ENCODE assay signal across 17 mouse cellular contexts in the genomic region with DNA sequence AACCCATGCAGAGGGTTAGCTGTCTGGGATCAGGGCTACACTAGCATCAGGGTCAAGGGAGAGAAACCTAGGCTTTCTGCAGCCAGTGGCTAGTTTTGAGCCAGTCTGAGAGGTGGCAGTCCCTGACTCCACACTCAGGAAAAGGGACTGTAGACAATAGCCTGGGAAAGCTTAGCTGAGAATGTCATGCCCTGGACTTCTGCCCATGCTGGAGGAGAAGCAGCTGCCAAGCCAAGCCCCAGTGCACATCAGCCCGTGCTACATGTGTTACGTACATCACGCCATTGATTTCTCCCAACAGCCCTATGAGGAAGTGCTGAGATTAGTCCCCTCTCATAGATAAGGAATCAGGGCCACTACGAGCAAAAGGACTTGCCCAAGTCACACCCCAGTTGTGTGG. TPM values are rescaled to one million over a fixed set of nuclear protein-coding genes. Genes with fewer than 3 reads are reported as not detected.
DNase-seq lines count a peak whose midpoint lies in the region; ATAC-seq and TF ChIP-seq lines count a peak whose summit lies in the region.
"Had no signal": no experiment of that assay in that cellular context is flagged by ENCODE, and none has a peak within 500 bp of the region (broad histone marks: within the 10 kb centered on the region; RNA-seq: fewer than 3 reads in every experiment).

No protein-coding gene starts in this region.

- no peak for TF ChIP-seq POLR2A in heart, adult 2 months (IDR thresholded peaks at IDR 0.05; ENCODE audit: insufficient read depth, low read depth, low read length)
- TF ChIP-seq POLR2A in olfactory bulb, adult 2 months (IDR thresholded peaks at IDR 0.05; ENCODE audit: insufficient read depth, low read depth, low read length), result no peak

- TF ChIP-seq EP300 in heart, adult 2 months (IDR thresholded peaks at IDR 0.05; ENCODE audit: insufficient read depth, low read depth, low read length), result no peak

- no peak for TF ChIP-seq CTCF in heart, adult 2 months (IDR thresholded peaks at IDR 0.05)
- TF ChIP-seq CTCF in olfactory bulb, adult 2 months (IDR thresholded peaks at IDR 0.05; ENCODE audit: insufficient read depth, low read depth, low read length), result no peak

- no peaks in the 10 kb centered on the region for H3K36me3 ChIP-seq in heart, adult 2 months (ENCODE audit: control insufficient read depth, insufficient read depth, low read length)
- peaks cover 4% of the 10 kb centered on the region for H3K36me3 ChIP-seq in midbrain, embryonic 16.5 days (ENCODE audit: control insufficient read depth, insufficient read depth, low read length)
- no peaks in the 10 kb centered on the region for H3K36me3 ChIP-seq in midbrain, embryonic 11.5 days (ENCODE audit: control insufficient read depth, insufficient read depth, low read length)
- H3K36me3 ChIP-seq: embryonic facial prominence, embryonic 15.5 days had no signal

- no peak overlapping the region for H3K27ac ChIP-seq in heart, adult 2 months
- 0 out of 2 replicates have a peak overlapping the region, but pooled peaks have one; percentile 11 for H3K27ac ChIP-seq in midbrain, embryonic 16.5 days (ENCODE audit: low read length)
- no peak overlapping the region for H3K27ac ChIP-seq in midbrain, embryonic 11.5 days (ENCODE audit: low read depth, low read length)
- H3K27ac ChIP-seq in olfactory bulb, adult 2 months (ENCODE audit: insufficient read depth, low read depth, low read length), result peak overlapping the region; percentile 61; the same call in 1 of the 2 replicates
- H3K27ac ChIP-seq: embryonic facial prominence, embryonic 15.5 days had no signal

- no peaks in the 10 kb centered on the region for H3K27me3 ChIP-seq in heart, adult 2 months (ENCODE audit: control insufficient read depth, insufficient read depth, low read length)
- H3K27me3 ChIP-seq in midbrain, embryonic 16.5 days (ENCODE audit: control insufficient read depth, insufficient read depth, low read depth, low read length), result no peaks in the 10 kb centered on the region
- H3K27me3 ChIP-seq in midbrain, embryonic 11.5 days (ENCODE audit: control insufficient read depth, insufficient read depth, low read length), result no peaks in the 10 kb centered on the region
- H3K27me3 ChIP-seq: embryonic facial prominence, embryonic 15.5 days had no signal

- WGBS in heart, adult 2 months, result 12% methylated on average over 4 of the region's 4 CpGs
- 74% methylated on average over 4 of the region's 4 CpGs for WGBS in midbrain, embryonic 16.5 days
- 92% methylated on average over 4 of the region's 4 CpGs for WGBS in midbrain, embryonic 11.5 days
- 59% methylated on average over 4 of the region's 4 CpGs for WGBS in olfactory bulb, adult 2 months

- ATAC-seq in midbrain, embryonic 16.5 days, result no peak
- no peak for ATAC-seq in midbrain, embryonic 11.5 days (ENCODE audit: low FRiP score)

- DNase-seq in heart, postnatal 4 days, result peak; percentile 46
- DNase-seq in heart, adult 2 months, result no peak
- peak; percentile 24 for DNase-seq in left cerebral cortex, postnatal 4 days
- DNase-seq in left cerebral cortex, postnatal 36 days (ENCODE audit: low spot score in 2 of 2), result no peak
- no peak for DNase-seq in midbrain, embryonic 11.5 days (ENCODE audit: low spot score, missing footprints)
- no peak for DNase-seq in embryo, embryonic 10 days (ENCODE audit: low spot score)
- DNase-seq: adrenal gland, postnatal 10 days; cerebellum, adult 2 months; gastrocnemius, postnatal 25 days; kidney, adult 18-20 months; kidney, postnatal 25 days; layer of hippocampus, adult 9-11 months; liver had no signal

- no peaks in the 10 kb centered on the region for H3K4me1 ChIP-seq in heart, adult 2 months (ENCODE audit: control insufficient read depth, insufficient read depth, low read length)
- peaks cover 12% of the 10 kb centered on the region; the same call in 1 of the 2 replicates for H3K4me1 ChIP-seq in midbrain, embryonic 16.5 days (ENCODE audit: control insufficient read depth, insufficient read depth, low read length)
- peaks cover 26% of the 10 kb centered on the region for H3K4me1 ChIP-seq in midbrain, embryonic 11.5 days (ENCODE audit: control insufficient read depth, insufficient read depth, low read length)
- H3K4me1 ChIP-seq in olfactory bulb, adult 2 months (ENCODE audit: control insufficient read depth, insufficient read depth, low read length), result peaks cover 60% of the 10 kb centered on the region

- intact Hi-C loops in heart, adult 2 months (cut with DNase I), result no loop called here
- intact Hi-C loops in left cerebral cortex, postnatal 4 days (cut with DNase I), result no loop called here
- intact Hi-C loops in left cerebral cortex, postnatal 36 days (cut with DNase I), result no loop called here

- H3K79me2 ChIP-seq in heart, adult 2 months (replicated peaks; ENCODE audit: control insufficient read depth, insufficient read depth, low read length), result no peaks in the 10 kb centered on the region

- no peak overlapping the region for H3K9ac ChIP-seq in heart, adult 2 months (ENCODE audit: low read depth, low read length)
- no peak overlapping the region for H3K9ac ChIP-seq in midbrain, embryonic 16.5 days (ENCODE audit: low read depth, low read length)
- H3K9ac ChIP-seq in midbrain, embryonic 11.5 days (ENCODE audit: low read length), result no peak overlapping the region
- H3K9ac ChIP-seq: embryonic facial prominence, embryonic 15.5 days had no signal

- H3K4me3 ChIP-seq in heart, adult 2 months, result no peak overlapping the region
- H3K4me3 ChIP-seq in midbrain, embryonic 16.5 days (ENCODE audit: low read depth, low read length), result no peak overlapping the region
- no peak overlapping the region for H3K4me3 ChIP-seq in midbrain, embryonic 11.5 days (ENCODE audit: low read depth, low read length)
- H3K4me3 ChIP-seq in olfactory bulb, adult 2 months (ENCODE audit: insufficient read depth, low read depth, low read length), result no peak overlapping the region
- H3K4me3 ChIP-seq: embryonic facial prominence, embryonic 15.5 days had no signal

- no peaks in the 10 kb centered on the region for H3K9me3 ChIP-seq in midbrain, embryonic 16.5 days (replicated peaks; ENCODE audit: control insufficient read depth, low read length, poor library complexity, severe bottlenecking)
- H3K9me3 ChIP-seq in midbrain, embryonic 11.5 days (ENCODE audit: control insufficient read depth, low read length), result no peaks in the 10 kb centered on the region
- H3K9me3 ChIP-seq: embryonic facial prominence, embryonic 15.5 days had no signal

- no peak overlapping the region for H3K4me2 ChIP-seq in midbrain, embryonic 16.5 days (ENCODE audit: low read length)
- no peak overlapping the region for H3K4me2 ChIP-seq in midbrain, embryonic 11.5 days
- H3K4me2 ChIP-seq: embryonic facial prominence, embryonic 15.5 days had no signal

RNA-seq across cellular contexts. Expression of gene Sdcbp2, which starts 29.7 kb away (rescaled TPM):
- total RNA-seq in heart, postnatal 4 days (2021), result 1 to 10 TPM; 3.4 to 4.3 TPM
- 1 to 10 TPM; 1.9 to 2.4 TPM for total RNA-seq in heart, adult 2 months (2021)
- polyA plus RNA-seq in heart, adult 2 months (2012; rRNA removed), result 2.2 TPM in 2 replicates
- total RNA-seq in left cerebral cortex, postnatal 4 days (2021), result 1 to 10 TPM; 1.2 TPM
- 1 to 10 TPM; 1.6 to 2.3 TPM for total RNA-seq in left cerebral cortex, postnatal 36 days (2021)
- 0.98 and 1.1 TPM in 2 replicates for polyA plus RNA-seq in midbrain, embryonic 16.5 days (2015; fragmentation: Nextera tagmentation; extraction: Ambion mirVana)
- polyA plus RNA-seq in midbrain, embryonic 11.5 days (2014; fragmentation: Nextera tagmentation; extraction: Ambion mirVana), result 0.41 and 0.56 TPM in 2 replicates
- polyA plus RNA-seq in olfactory bulb, adult 2 months (2012; ENCODE audit: insufficient read depth, insufficient read length, low replicate concordance, missing spikeins), result not detected in 2 replicates
- total RNA-seq: common myeloid progenitor, adult 5-6 weeks had no signal

RNA-seq across cellular contexts. Expression of gene Snph, which starts 30.3 kb away (rescaled TPM):
- 1 to 10 TPM; 2.2 TPM for total RNA-seq in heart, postnatal 4 days (2021)
- total RNA-seq in heart, adult 2 months (2021), result 1 to 10 TPM; 4.3 to 5.0 TPM
- 0.09 and 0.21 TPM in 2 replicates for polyA plus RNA-seq in heart, adult 2 months (2012; rRNA removed)
- 10 to 100 TPM; 80.0 to 84.0 TPM for total RNA-seq in left cerebral cortex, postnatal 4 days (2021)
- total RNA-seq in left cerebral cortex, postnatal 36 days (2021), result 100 to 1,000 TPM; 313 to 321 TPM
- 19.0 and 21.6 TPM in 2 replicates for polyA plus RNA-seq in midbrain, embryonic 16.5 days (2015; fragmentation: Nextera tagmentation; extraction: Ambion mirVana)
- polyA plus RNA-seq in midbrain, embryonic 11.5 days (2014; fragmentation: Nextera tagmentation; extraction: Ambion mirVana), result 1.9 and 2.5 TPM in 2 replicates
- not detected in 2 replicates for polyA plus RNA-seq in olfactory bulb, adult 2 months (2012; ENCODE audit: insufficient read depth, insufficient read length, low replicate concordance, missing spikeins)
- total RNA-seq: common myeloid progenitor, adult 5-6 weeks had no signal

RNA-seq across cellular contexts. Expression of gene Fkbp1a, which starts 59.8 kb away (rescaled TPM):
- 100 to 1,000 TPM; 453 to 456 TPM for total RNA-seq in heart, postnatal 4 days (2021)
- 100 to 1,000 TPM; 197 to 211 TPM for total RNA-seq in heart, adult 2 months (2021)
- 90.5 and 145 TPM in 2 replicates for polyA plus RNA-seq in heart, adult 2 months (2012; rRNA removed)
- 100 to 1,000 TPM; 481 to 486 TPM for total RNA-seq in left cerebral cortex, postnatal 4 days (2021)
- total RNA-seq in left cerebral cortex, postnatal 36 days (2021), result 100 to 1,000 TPM; 745 to 751 TPM
- 568 and 608 TPM in 2 replicates for polyA plus RNA-seq in midbrain, embryonic 16.5 days (2015; fragmentation: Nextera tagmentation; extraction: Ambion mirVana)
- polyA plus RNA-seq in midbrain, embryonic 11.5 days (2014; fragmentation: Nextera tagmentation; extraction: Ambion mirVana), result 566 and 602 TPM in 2 replicates
- 795 TPM in 1 of 2 replicates, not detected in the other for polyA plus RNA-seq in olfactory bulb, adult 2 months (2012; ENCODE audit: insufficient read depth, insufficient read length, low replicate concordance, missing spikeins)

Comparison
In these comparisons a context has a peak if more than half of its experiments do, and no peak if none do; other contexts are left out.
1. DNase-seq: peak in heart, postnatal 4 days (single experiment) and left cerebral cortex, postnatal 4 days (single experiment); none in heart, adult 2 months (0 of 2), left cerebral cortex, postnatal 36 days (0 of 2), midbrain, embryonic 11.5 days (single experiment) and embryo, embryonic 10 days (single experiment).
2. H3K27ac ChIP-seq: peak in midbrain, embryonic 16.5 days (single experiment) and olfactory bulb, adult 2 months (single experiment); none in heart, adult 2 months (single experiment) and midbrain, embryonic 11.5 days (single experiment).
3. RNA of gene Snph, which starts 30.3 kb away (total RNA-seq): 313 to 321 TPM in left cerebral cortex, postnatal 36 days and 80.0 to 84.0 TPM in left cerebral cortex, postnatal 4 days; 4.3 to 5.0 TPM in heart, adult 2 months and 2.2 TPM in heart, postnatal 4 days; every median in the first group is over 10 times any median in the second.